Mouse (Mus musculus): ENCODE data around the gene Slc24a3.

DNA sequence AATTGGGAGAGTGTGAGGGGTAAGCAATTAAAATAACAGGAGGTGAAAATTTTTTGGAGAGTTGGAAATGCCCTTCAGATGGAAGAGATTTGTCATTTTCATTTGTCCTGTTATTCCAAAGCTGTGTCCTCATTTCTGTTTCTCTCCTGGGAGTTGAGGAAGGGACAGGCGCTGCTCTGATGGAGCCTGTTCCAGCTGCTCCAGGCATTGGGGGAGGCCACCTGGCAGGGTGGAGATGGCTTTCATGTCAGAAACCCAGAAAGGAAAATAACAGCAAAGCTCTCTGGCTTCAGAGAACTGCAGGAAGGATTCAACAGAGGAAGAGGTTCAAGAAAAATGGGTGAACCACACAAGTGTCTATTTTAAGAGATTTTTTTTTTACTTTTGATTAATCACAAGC lies 186.2 kb downstream of the Slc24a3 start:
- TF ChIP-seq CTCF (IDR thresholded peaks at IDR 0.05 in 2 of 3, conservative IDR thresholded peaks at IDR 0.05 in 1 of 3; ENCODE audit: control insufficient read depth in 1 of 3, insufficient read depth in 1 of 3, low read depth in 2 of 3, low read length in 3 of 3, poor library complexity in 1 of 3, severe bottlenecking in 1 of 3), result no peak
- TF ChIP-seq ZMIZ1 (IDR thresholded peaks at IDR 0.05; ENCODE audit: low read depth, low read length), result no peak
- no peak for TF ChIP-seq MAFK (IDR thresholded peaks at IDR 0.05; ENCODE audit: borderline replicate concordance, low read depth, low read length)
- TF ChIP-seq MAX (IDR thresholded peaks at IDR 0.05; ENCODE audit: low read length), result no peak
